Mouse (Mus musculus) MEL (cell line): ENCODE data around the gene Gatb.

ENCODE experiments used
- MAFK ChIP-seq: IDR thresholded peaks from 2 replicates; pipeline ENCODE4 v1.6.1; 2011; ENCODE audit warnings: low read depth, mild to moderate bottlenecking, low read length, improper control_type of control experiment, borderline replicate concordance
- POLR2A ChIP-seq, 2 experiments: IDR thresholded peaks; 2 replicates each; pipeline ENCODE4 v1.6.1; 2011 to 2012; ENCODE audit warnings: low read length in 2 of 2, mild to moderate bottlenecking in 2 of 2, control low read depth in 1 of 2, improper control_type of control experiment in 1 of 2, low read depth in 1 of 2, moderate library complexity in 1 of 2; ENCODE audit not compliant: control insufficient read depth in 1 of 2, insufficient read depth in 1 of 2, poor library complexity in 1 of 2

- TF ChIP-seq MAFK (no peak), POLR2A (IDR thresholded peaks at IDR 0.05; ENCODE audit: control insufficient read depth in 1 of 2, insufficient read depth in 1 of 2, low read depth in 1 of 2, low read length in 2 of 2, poor library complexity in 1 of 2) (no peak)
Observed at GRCm38 (mm10) chr3:85571276-85571675, 2.6 kb upstream of the Gatb start.
